Mouse (Mus musculus) naive thymus-derived CD4-positive, alpha-beta T cell, adult 2 months (primary cell): ENCODE measurements around the gene Rpl3l.
"Not testable (repeated sequence)": the region's sequence is repeated elsewhere in the genome, so short reads cannot be mapped to it uniquely, and the experiment has no call there.

Experiments used
- DNase-seq: peaks from one replicate; pipeline ENCODE4 v3.0.0-alpha.2; 2011; ENCODE audit warnings: low read depth

Rpl3l gene

GRCm38 (mm10) chr17:24727618-24728017 lies at the start of gene Rpl3l:
TSS of gene Rpl3l (plus strand) at chr17:24727820.
- no peak for DNase-seq

GRCm38 (mm10) chr17:24686514-24686913 lies 41.1 kb upstream of the Rpl3l start:
- DNase-seq, result peak; percentile 65

GRCm38 (mm10) chr17:24687146-24687595 lies 40.4 kb upstream of the Rpl3l start:
- peak; percentile 78 for DNase-seq

- DNase-seq, result no peak
Observed at GRCm38 (mm10) chr17:24687599-24687998, 40.0 kb upstream of the Rpl3l start.

- no peak for DNase-seq
Observed at GRCm38 (mm10) chr17:24689251-24690081, 38.2 kb upstream of the Rpl3l start, which contains the start of gene Syngr3. TSS of gene Syngr3 (minus strand) at chr17:24689955.

GRCm38 (mm10) chr17:24692385-24692784 lies 35.2 kb upstream of the Rpl3l start:
- DNase-seq, result no peak

GRCm38 (mm10) chr17:24695326-24696010 lies 32.2 kb upstream of the Rpl3l start:
- DNase-seq, result no peak

GRCm38 (mm10) chr17:24696011-24696697 lies 31.5 kb upstream of the Rpl3l start, which contains the start of the genes Gfer and Noxo1:
TSS of gene Gfer (minus strand) at chr17:24696156.
TSS of gene Noxo1 (plus strand) at chr17:24696234.
- peak; percentile 87 for DNase-seq

GRCm38 (mm10) chr17:24697985-24698384 lies 29.6 kb upstream of the Rpl3l start:
- DNase-seq, result no peak

- DNase-seq, result no peak
Observed at GRCm38 (mm10) chr17:24698715-24699114, 28.9 kb upstream of the Rpl3l start.

GRCm38 (mm10) chr17:24699473-24699872 lies 28.1 kb upstream of the Rpl3l start:
- no peak for DNase-seq

- DNase-seq, result no peak
Observed at GRCm38 (mm10) chr17:24701251-24701650, 26.4 kb upstream of the Rpl3l start.

- DNase-seq, result no peak
Observed at GRCm38 (mm10) chr17:24705821-24706220, 21.8 kb upstream of the Rpl3l start.

- DNase-seq, result peak; percentile 94
Observed at GRCm38 (mm10) chr17:24706982-24707800, 20.4 kb upstream of the Rpl3l start, which contains the start of gene Tbl3. TSS of gene Tbl3 (minus strand) at chr17:24707660.

GRCm38 (mm10) chr17:24707801-24708425 lies 19.7 kb upstream of the Rpl3l start:
- peak; percentile 49 for DNase-seq

GRCm38 (mm10) chr17:24708646-24709045 lies 19.0 kb upstream of the Rpl3l start:
- peak; percentile 78 for DNase-seq

- no peak for DNase-seq
Observed at GRCm38 (mm10) chr17:24715556-24715955, 12.1 kb upstream of the Rpl3l start.

GRCm38 (mm10) chr17:24716166-24716682 lies 11.4 kb upstream of the Rpl3l start:
- no peak for DNase-seq

GRCm38 (mm10) chr17:24717943-24718342 lies 9.7 kb upstream of the Rpl3l start, which contains the start of the genes Rnf151 and Rps2:
TSS of gene Rnf151 (minus strand) at chr17:24718063.
TSS of gene Rps2 (plus strand) at chr17:24718116.
- DNase-seq, result no peak

GRCm38 (mm10) chr17:24718938-24719337 lies 8.7 kb upstream of the Rpl3l start:
- DNase-seq, result not testable (repeated sequence)
